Mouse (Mus musculus): ENCODE results near the gene Gabarap. TPM values are rescaled to one million over a fixed set of nuclear protein-coding genes. Genes with fewer than 3 reads are reported as not detected.
"Not testable (repeated sequence)": the region's sequence is repeated elsewhere in the genome, so short reads cannot be mapped to it uniquely, and the experiment has no call there.

Gene Gabarap
- total RNA-seq (2021): 100 to 1,000 TPM; 306 to 329 TPM

- intact Hi-C loops (cut with DNase I): loop anchor here (10.0 kb wide), 2 partner anchors 576 to 664 kb away; partner anchors contain the start of genes Eno3, Kdm6b and Pfn1
- peak; percentile 94 to 95 for DNase-seq
Measured at GRCm38 (mm10) chr11:69990850-69991691, at the start of gene Gabarap. Gabarap (plus strand) TSS chr11:69991143.

- DNase-seq: no peak
- intact Hi-C loops (cut with DNase I): no loop called here
Measured at GRCm38 (mm10) chr11:69945216-69945615, 45.7 kb upstream of the Gabarap start.

- DNase-seq: peak in 1 of 2 experiments; percentile 22
- intact Hi-C loops (cut with DNase I): loop anchor here (1.0 kb wide), 1 partner anchor 9 kb away; no protein-coding TSS in a partner anchor
Measured at GRCm38 (mm10) chr11:69945997-69946891, 44.7 kb upstream of the Gabarap start.

- DNase-seq: peak; percentile 59 to 75
- intact Hi-C loops (cut with DNase I): loop anchor here (2.0 kb wide), 1 partner anchor 71 kb away; no protein-coding TSS in a partner anchor
Measured at GRCm38 (mm10) chr11:69947337-69948065, 43.4 kb upstream of the Gabarap start.

GRCm38 (mm10) chr11:69948066-69948762, 42.7 kb upstream of the Gabarap start, which contains the start of gene Slc2a4:
Slc2a4 (minus strand) TSS chr11:69948188.
- intact Hi-C loops (cut with DNase I): loop anchor here (2.0 kb wide), 1 partner anchor 71 kb away; no protein-coding TSS in a partner anchor
- DNase-seq: peak; percentile 88 to 92

- DNase-seq: peak; percentile 91
- intact Hi-C loops (cut with DNase I): loop anchor here (1.0 to 2.0 kb wide), 2 partner anchors 14 to 72 kb away; no protein-coding TSS in a partner anchor
Measured at GRCm38 (mm10) chr11:69948763-69949150, 42.2 kb upstream of the Gabarap start.

- intact Hi-C loops (cut with DNase I): no loop called here
- DNase-seq: no peak
Measured at GRCm38 (mm10) chr11:69950807-69951459, 40.0 kb upstream of the Gabarap start.

GRCm38 (mm10) chr11:69952274-69952673, 38.7 kb upstream of the Gabarap start:
- no peak for DNase-seq
- intact Hi-C loops (cut with DNase I): no loop called here

GRCm38 (mm10) chr11:69953267-69953915, 37.6 kb upstream of the Gabarap start:
- DNase-seq: no peak
- intact Hi-C loops (cut with DNase I): no loop called here

GRCm38 (mm10) chr11:69955618-69956017, 35.3 kb upstream of the Gabarap start:
- intact Hi-C loops (cut with DNase I); DNase-seq: not testable (repeated sequence)

- intact Hi-C loops (cut with DNase I): no loop called here
- DNase-seq: no peak
Measured at GRCm38 (mm10) chr11:69956218-69956617, 34.7 kb upstream of the Gabarap start.

- intact Hi-C loops (cut with DNase I): no loop called here
- no peak for DNase-seq
Measured at GRCm38 (mm10) chr11:69960616-69961015, 30.3 kb upstream of the Gabarap start.

GRCm38 (mm10) chr11:69961841-69962240, 29.1 kb upstream of the Gabarap start:
- intact Hi-C loops (cut with DNase I): no loop called here
- DNase-seq: no peak

GRCm38 (mm10) chr11:69964650-69965270, 26.2 kb upstream of the Gabarap start, which contains the start of gene Cldn7:
Cldn7 (plus strand) TSS chr11:69964779.
- intact Hi-C loops (cut with DNase I): no loop called here

GRCm38 (mm10) chr11:69965271-69966005, 25.5 kb upstream of the Gabarap start:
- intact Hi-C loops (cut with DNase I): no loop called here
- DNase-seq: no peak

More at GRCm38 (mm10) chr11:69964650-69965270, 26.2 kb upstream of the Gabarap start, which contains the start of gene Cldn7:
- no peak for DNase-seq

- intact Hi-C loops (cut with DNase I): no loop called here
- DNase-seq: peak; percentile 32 to 35
Measured at GRCm38 (mm10) chr11:69966006-69966859, 24.7 kb upstream of the Gabarap start.
